Mouse (Mus musculus) kidney, postnatal 36 days (tissue): ENCODE measurements around the gene Dnah1.

ENCODE experiments used
- DNase-seq, 2 experiments: peaks; one replicate each; pipeline ENCODE4 v3.0.0; 2021 to 2022; ENCODE audit warnings: mixed read lengths in 2 of 2

The Dnah1 gene

GRCm38 (mm10) chr14:31233070-31233995 is 90.4 kb downstream of the Dnah1 start:
- peak; percentile 54 to 71 for DNase-seq

GRCm38 (mm10) chr14:31232404-31233069 is 91.2 kb downstream of the Dnah1 start:
- DNase-seq, result peak; percentile 27 to 32

GRCm38 (mm10) chr14:31230442-31230841 is 93.3 kb downstream of the Dnah1 start:
- no peak for DNase-seq

GRCm38 (mm10) chr14:31228234-31228633 is 95.5 kb downstream of the Dnah1 start:
- peak; percentile 54 to 69 for DNase-seq

GRCm38 (mm10) chr14:31226978-31227377 is 96.7 kb downstream of the Dnah1 start:
- DNase-seq, result peak in 1 of 2 experiments; percentile 27

GRCm38 (mm10) chr14:31217666-31218065 is 106.0 kb downstream of the Dnah1 start, which contains the start of gene Sema3g:
TSS of gene Sema3g (plus strand) at chr14:31217860.
- DNase-seq, result peak; percentile 87 to 89

GRCm38 (mm10) chr14:31216846-31217245 is 106.8 kb downstream of the Dnah1 start, which contains the start of gene Nisch:
TSS of gene Nisch (minus strand) at chr14:31216946.
- no peak for DNase-seq

GRCm38 (mm10) chr14:31215157-31216002 is 108.3 kb downstream of the Dnah1 start:
- peak; percentile 82 to 86 for DNase-seq

GRCm38 (mm10) chr14:31214684-31215083 is 109.0 kb downstream of the Dnah1 start:
- DNase-seq, result no peak

- DNase-seq, result no peak
These were observed 109.8 kb downstream of the Dnah1 start for GRCm38 (mm10) chr14:31213868-31214267.

GRCm38 (mm10) chr14:31212499-31212898 is 111.2 kb downstream of the Dnah1 start:
- DNase-seq, result no peak

GRCm38 (mm10) chr14:31211854-31212253 is 111.8 kb downstream of the Dnah1 start:
- no peak for DNase-seq
